Mouse (Mus musculus): ENCODE measurements around the gene Pnkd. TPM values are rescaled to one million over a fixed set of nuclear protein-coding genes. Genes with fewer than 3 reads are reported as not detected.

Pnkd gene
- total and polyA plus RNA-seq, 3 experiments: 52.5 to 64.2 TPM; not detected in 1

GRCm38 (mm10) chr1:74367886-74368645 is 83.3 kb downstream of the Pnkd start:
- H3K36me3 ChIP-seq (ENCODE audit: control insufficient read depth in 1 of 2, insufficient read depth in 2 of 2, low read length in 2 of 2): peaks cover 0 to 3% of the 10 kb centered on the region in 2 experiments; a peak in 1 of 4 replicates
- peaks cover 0 to 11% of the 10 kb centered on the region in 2 experiments; a peak in 2 of 4 replicates for H3K4me1 ChIP-seq (ENCODE audit: control insufficient read depth in 1 of 2, insufficient read depth in 2 of 2, low read length in 2 of 2)
- H3K27me3 ChIP-seq (ENCODE audit: control insufficient read depth in 1 of 2, insufficient read depth in 2 of 2, low read length in 2 of 2): no peaks in the 10 kb centered on the region; a peak in 1 of 4 replicates
- H3K9me3 ChIP-seq (replicated peaks; ENCODE audit: insufficient read depth, low read length): no peaks in the 10 kb centered on the region
- peak; percentile 87 for DNase-seq (ENCODE audit: low read depth, low spot score)
- no peak overlapping the region for H3K27ac ChIP-seq (ENCODE audit: control insufficient read depth, low read depth, low read length)
- TF ChIP-seq NELFE (IDR thresholded peaks at IDR 0.05; ENCODE audit: low read depth, low read length) (peak; percentile 37; the same call in 1 of the 2 replicates), E2F4 (IDR thresholded peaks at IDR 0.05; ENCODE audit: borderline replicate concordance, low read depth, low read length) (no peak), ZMIZ1 (IDR thresholded peaks at IDR 0.05; ENCODE audit: low read depth, low read length) (no peak), NRF1 (IDR thresholded peaks at IDR 0.05; ENCODE audit: insufficient read depth, low read depth, low read length, poor library complexity, severe bottlenecking) (no peak), MAZ (IDR thresholded peaks at IDR 0.05; ENCODE audit: low read depth, low read length) (0 out of 2 replicates have a peak, but pooled peaks have one; percentile 30), CHD1 (IDR thresholded peaks at IDR 0.05; ENCODE audit: low read depth, low read length) (no peak), MAX (IDR thresholded peaks at IDR 0.05; ENCODE audit: low read length) (0 out of 2 replicates have a peak, but pooled peaks have one; percentile 17), RCOR1 (IDR thresholded peaks at IDR 0.05; ENCODE audit: low read depth, low read length) (no peak), USF2 (IDR thresholded peaks at IDR 0.05; ENCODE audit: borderline replicate concordance in 1 of 2, insufficient read depth in 1 of 2, low read depth in 1 of 2, low read length in 2 of 2) (no peak), TBP (IDR thresholded peaks at IDR 0.05; ENCODE audit: low read depth, low read length) (no peak), ELF1 (IDR thresholded peaks at IDR 0.05; ENCODE audit: low read depth, low read length) (peak; percentile 65; the same call in 1 of the 2 replicates), ZKSCAN1 (IDR thresholded peaks at IDR 0.05; ENCODE audit: low read depth, low read length) (peak; percentile 80), POLR2A (IDR thresholded peaks at IDR 0.05; ENCODE audit: control insufficient read depth in 1 of 2, insufficient read depth in 1 of 2, low read depth in 1 of 2, low read length in 2 of 2, poor library complexity in 1 of 2) (peak in 1 of 2 experiments; percentile 52; a peak in 1 of 4 replicates), KAT2A (conservative IDR thresholded peaks at IDR 0.05; ENCODE audit: low read depth, low read length) (no peak), SIN3A (IDR thresholded peaks at IDR 0.05; ENCODE audit: low read length) (no peak), GATA1 (IDR thresholded peaks at IDR 0.05; ENCODE audit: low read depth, low read length) (0 out of 2 replicates have a peak, but pooled peaks have one; percentile 5), POLR2AphosphoS2 (IDR thresholded peaks at IDR 0.05; ENCODE audit: low read length) (no peak), MEF2A (IDR thresholded peaks at IDR 0.05; ENCODE audit: extremely low read depth, insufficient replicate concordance, low read depth, low read length, poor library complexity, severe bottlenecking) (no peak), POLR2AphosphoS5 (IDR thresholded peaks at IDR 0.05; ENCODE audit: borderline replicate concordance, low read depth, low read length) (no peak)
- peak overlapping the region; percentile 50 to 55 for H3K4me3 ChIP-seq (ENCODE audit: control insufficient read depth in 1 of 2, insufficient read depth in 1 of 2, low read depth in 2 of 2, low read length in 2 of 2)
- H3K9ac ChIP-seq (ENCODE audit: control insufficient read depth, low read depth, low read length, poor library complexity, severe bottlenecking): peak overlapping the region; percentile 35
- H3K79me2 ChIP-seq (ENCODE audit: control insufficient read depth, insufficient read depth, low read length, poor library complexity): no peaks in the 10 kb centered on the region

Data from MEL (cell line).